Mouse (Mus musculus): Measurements from ENCODE around the gene Prrt1.

DNA sequence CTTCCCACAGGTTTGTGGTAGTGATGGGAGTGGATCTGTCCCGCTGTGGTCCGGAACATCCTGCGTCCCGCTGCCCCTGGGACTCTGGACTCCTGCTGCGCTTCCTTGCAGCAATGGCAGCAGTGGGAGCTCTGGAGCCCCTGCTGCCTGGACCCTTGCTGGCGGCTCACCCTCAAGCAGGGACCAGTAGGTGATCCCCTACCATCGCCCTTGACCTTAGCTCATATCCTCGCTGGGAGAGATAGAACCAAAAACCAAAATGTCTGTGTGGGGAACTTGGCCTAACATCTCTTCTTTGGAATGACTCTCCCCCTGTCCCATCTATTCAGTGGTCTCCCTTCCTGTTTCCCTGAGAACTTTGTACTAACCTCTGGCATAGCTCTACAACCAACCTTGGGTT, 45.5 kb upstream of the Prrt1 start:
- TF ChIP-seq POLR2A (IDR thresholded peaks at IDR 0.05; ENCODE audit: insufficient read depth, low read depth, low read length), result no peak
- no peak for TF ChIP-seq CTCF (IDR thresholded peaks at IDR 0.05; ENCODE audit: insufficient read depth, low read depth, low read length)

All from olfactory bulb, adult 2 months (tissue).